Mouse (Mus musculus) myocyte (in vitro differentiated cells): ENCODE measurements at regions not wholly inside any gene's neighbourhood (a gene's known extent, or its start where the extent isn't known, plus 50 kb on each side); places are given as distances from the start of the nearest gene placed in this dataset.

Source experiments
- H3K27me3 ChIP-seq: one replicate; pipeline ENCODE4 v1.6.1; 2011; ENCODE audit not compliant: control insufficient read depth, insufficient read depth, insufficient read length
- H3K36me3 ChIP-seq: one replicate; pipeline ENCODE4 v1.6.1; 2011; ENCODE audit not compliant: control insufficient read depth, insufficient read depth
- H3K4me2 ChIP-seq: one replicate; pipeline ENCODE4 v1.6.1; 2011; ENCODE audit warnings: low read depth, control low read depth
- H3K4me3 ChIP-seq: one replicate; pipeline ENCODE4 v1.5.1; 2011; ENCODE audit warnings: mild to moderate bottlenecking, control low read depth, moderate library complexity
- H3K79me2 ChIP-seq: one replicate; pipeline ENCODE4 v1.6.1; 2011; ENCODE audit not compliant: control insufficient read depth, insufficient read depth
- H3ac ChIP-seq: one replicate; pipeline ENCODE4 v1.6.1; 2011; ENCODE audit not compliant: control insufficient read depth, insufficient read length
- CEBPB ChIP-seq: IDR thresholded peaks from 2 replicates; pipeline ENCODE4 v1.6.1; 2011; ENCODE audit warnings: mild to moderate bottlenecking, moderate library complexity; ENCODE audit not compliant: poor library complexity, insufficient read depth, severe bottlenecking
- E2F4 ChIP-seq: IDR thresholded peaks from one replicate; pipeline ENCODE4 v1.6.1; 2011; ENCODE audit warnings: mild to moderate bottlenecking, control low read depth, moderate library complexity; ENCODE audit not compliant: insufficient read depth
- MAX ChIP-seq: IDR thresholded peaks from one replicate; pipeline ENCODE4 v1.6.1; 2011; ENCODE audit warnings: low read depth, mild to moderate bottlenecking, control low read depth
- MYOD1 ChIP-seq, 3 experiments: IDR thresholded peaks; one replicate each; pipeline ENCODE4 v1.6.1; 2011; ENCODE audit warnings: control low read depth in 2 of 3, low read depth in 2 of 3, mild to moderate bottlenecking in 2 of 3, moderate library complexity in 1 of 3; ENCODE audit not compliant: insufficient read length in 2 of 3, control insufficient read depth in 1 of 3
- MYOG ChIP-seq, 3 experiments: IDR thresholded peaks; one replicate each; pipeline ENCODE4 v1.6.1; 2011; ENCODE audit warnings: control low read depth in 2 of 3, low read depth in 2 of 3, mild to moderate bottlenecking in 2 of 3; ENCODE audit not compliant: insufficient read length in 2 of 3, control insufficient read depth in 1 of 3, insufficient read depth in 1 of 3
- POLR2A ChIP-seq: IDR thresholded peaks from one replicate; pipeline ENCODE4 v1.6.1; 2011; ENCODE audit warnings: low read depth, mild to moderate bottlenecking, control low read depth, moderate library complexity; ENCODE audit not compliant: insufficient read length
- POLR2AphosphoS2 ChIP-seq: IDR thresholded peaks from one replicate; pipeline ENCODE4 v1.6.1; 2011; ENCODE audit warnings: low read depth, control low read depth; ENCODE audit not compliant: insufficient read length
- REST ChIP-seq: IDR thresholded peaks from one replicate; pipeline ENCODE4 v1.6.1; 2011; ENCODE audit warnings: mild to moderate bottlenecking, control low read depth, moderate library complexity; ENCODE audit not compliant: insufficient read depth, insufficient read length
- SRF ChIP-seq: IDR thresholded peaks from one replicate; pipeline ENCODE4 v1.6.1; 2011; ENCODE audit warnings: low read depth; ENCODE audit not compliant: control insufficient read depth, insufficient read length
- TCF12 ChIP-seq: IDR thresholded peaks from one replicate; pipeline ENCODE4 v1.6.1; 2011; ENCODE audit warnings: mild to moderate bottlenecking, control low read depth; ENCODE audit not compliant: poor library complexity, insufficient read depth, severe bottlenecking
- TCF3 ChIP-seq: IDR thresholded peaks from one replicate; pipeline ENCODE4 v1.6.1; 2011; ENCODE audit warnings: low read depth, control low read depth; ENCODE audit not compliant: insufficient read length
- USF1 ChIP-seq: IDR thresholded peaks from one replicate; pipeline ENCODE4 v1.6.1; 2011; ENCODE audit warnings: low read depth, mild to moderate bottlenecking, control low read depth, moderate library complexity

DNA sequence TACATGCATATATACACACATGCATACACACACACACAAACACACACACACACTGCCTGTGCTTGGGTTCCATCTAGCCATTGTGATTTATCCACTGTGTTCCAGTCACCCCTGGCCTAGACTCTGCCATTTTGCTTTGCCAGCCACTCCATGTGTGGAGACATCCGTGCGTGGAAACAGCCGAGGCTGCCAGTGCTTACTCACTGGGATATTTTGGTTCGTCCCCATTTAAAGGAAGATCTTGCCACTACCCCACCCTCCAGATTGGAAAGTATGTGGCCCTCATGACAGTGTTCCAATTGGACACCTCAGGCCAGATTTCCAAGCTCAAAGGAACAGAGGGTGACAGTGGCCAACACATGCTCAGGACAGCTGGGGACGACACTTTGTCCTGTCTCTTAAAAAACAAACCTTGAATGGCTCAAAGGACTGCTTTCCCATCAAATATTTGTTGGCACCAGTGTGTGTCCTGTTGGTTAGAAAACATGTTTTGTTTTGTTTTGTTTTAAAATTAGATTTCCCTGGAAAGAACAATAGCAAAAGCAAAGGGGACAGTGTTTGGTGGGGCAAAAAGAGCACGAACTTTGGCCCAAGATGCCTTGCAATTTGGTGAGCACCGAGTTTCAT lies 109.8 kb upstream of the Gli2 start:
- Histone ChIP-seq H3K4me3 (no peak overlapping the region), H3K36me3 (no peaks in the 10 kb centered on the region), H3ac (no peak overlapping the region), H3K4me2 (no peak overlapping the region), H3K79me2 (no peaks in the 10 kb centered on the region), H3K27me3 (no peaks in the 10 kb centered on the region)
- TF ChIP-seq POLR2A (no peak), USF1 (no peak), TCF3 (no peak), SRF (no peak), REST (no peak), E2F4 (no peak), MYOG (IDR thresholded peaks at IDR 0.05; ENCODE audit: control insufficient read depth in 1 of 3, insufficient read depth in 1 of 3, insufficient read length in 2 of 3, low read depth in 2 of 3) (no peak), TCF12 (no peak), MYOD1 (IDR thresholded peaks at IDR 0.05; ENCODE audit: control insufficient read depth in 1 of 3, insufficient read length in 2 of 3, low read depth in 2 of 3) (no peak), CEBPB (no peak)

DNA sequence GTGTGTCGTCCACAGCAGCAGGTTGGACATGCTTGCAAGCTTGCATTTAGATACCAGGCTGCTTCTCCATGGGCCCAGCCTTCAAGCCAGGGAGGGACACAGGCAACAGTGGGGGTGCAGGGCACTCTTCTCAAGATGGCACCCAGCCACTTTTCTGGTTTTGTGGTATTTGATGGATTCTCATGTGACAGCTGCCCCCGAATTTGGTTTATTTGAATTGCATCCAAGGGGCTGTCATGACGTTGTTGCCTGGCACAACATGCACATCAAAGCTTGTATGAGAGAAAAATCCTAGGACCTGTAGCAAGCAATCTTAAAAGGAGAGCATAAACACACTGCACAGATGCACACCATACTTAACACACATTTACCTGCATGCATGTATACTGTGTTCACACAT lies 108.3 kb upstream of the Gli2 start:
- Histone ChIP-seq H3K27me3 (no peaks in the 10 kb centered on the region), H3K36me3 (no peaks in the 10 kb centered on the region), H3K4me3 (no peak overlapping the region), H3ac (no peak overlapping the region), H3K79me2 (no peaks in the 10 kb centered on the region), H3K4me2 (no peak overlapping the region)
- no peak for TF ChIP-seq REST
- no peak for TF ChIP-seq E2F4
- TF ChIP-seq TCF3, result no peak
- no peak for TF ChIP-seq MYOG (IDR thresholded peaks at IDR 0.05; ENCODE audit: control insufficient read depth in 1 of 3, insufficient read depth in 1 of 3, insufficient read length in 2 of 3, low read depth in 2 of 3)
- TF ChIP-seq POLR2A, result no peak
- no peak for TF ChIP-seq TCF12
- TF ChIP-seq POLR2AphosphoS2, result no peak
- no peak for TF ChIP-seq MAX
- TF ChIP-seq CEBPB, result no peak
- no peak for TF ChIP-seq SRF
- no peak for TF ChIP-seq MYOD1 (IDR thresholded peaks at IDR 0.05; ENCODE audit: control insufficient read depth in 1 of 3, insufficient read length in 2 of 3, low read depth in 2 of 3)
- no peak for TF ChIP-seq USF1

DNA sequence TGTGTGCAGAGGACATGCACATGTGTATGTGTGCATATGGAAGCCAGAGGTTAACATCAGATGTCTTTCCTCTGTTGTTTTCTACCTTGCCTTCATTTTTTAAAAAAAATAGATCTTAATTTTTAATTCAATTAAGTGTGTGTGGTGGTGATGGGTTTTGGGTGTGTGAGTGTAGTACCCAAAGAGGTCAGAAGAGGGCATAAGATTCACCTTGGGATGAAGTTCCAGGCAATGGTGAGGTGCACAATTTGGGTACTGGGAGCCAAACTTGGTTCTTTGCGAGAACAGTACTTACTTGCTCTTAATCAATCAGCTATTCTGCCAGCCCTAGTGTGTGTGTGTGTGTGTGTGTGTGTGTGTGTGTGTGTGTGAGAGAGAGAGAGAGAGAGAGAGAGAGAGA lies 106.9 kb upstream of the Gli2 start:
- no peak overlapping the region for H3K4me2 ChIP-seq
- no peaks in the 10 kb centered on the region for H3K36me3 ChIP-seq
- H3K27me3 ChIP-seq, result no peaks in the 10 kb centered on the region
- H3K79me2 ChIP-seq, result no peaks in the 10 kb centered on the region
- no peak overlapping the region for H3ac ChIP-seq
- H3K4me3 ChIP-seq, result no peak overlapping the region
- TF ChIP-seq POLR2AphosphoS2 (no peak), MAX (no peak), E2F4 (no peak), TCF12 (no peak), MYOD1 (IDR thresholded peaks at IDR 0.05; ENCODE audit: control insufficient read depth in 1 of 3, insufficient read length in 2 of 3, low read depth in 2 of 3) (no peak), REST (no peak), USF1 (no peak), MYOG (IDR thresholded peaks at IDR 0.05; ENCODE audit: control insufficient read depth in 1 of 3, insufficient read depth in 1 of 3, insufficient read length in 2 of 3, low read depth in 2 of 3) (no peak)

DNA sequence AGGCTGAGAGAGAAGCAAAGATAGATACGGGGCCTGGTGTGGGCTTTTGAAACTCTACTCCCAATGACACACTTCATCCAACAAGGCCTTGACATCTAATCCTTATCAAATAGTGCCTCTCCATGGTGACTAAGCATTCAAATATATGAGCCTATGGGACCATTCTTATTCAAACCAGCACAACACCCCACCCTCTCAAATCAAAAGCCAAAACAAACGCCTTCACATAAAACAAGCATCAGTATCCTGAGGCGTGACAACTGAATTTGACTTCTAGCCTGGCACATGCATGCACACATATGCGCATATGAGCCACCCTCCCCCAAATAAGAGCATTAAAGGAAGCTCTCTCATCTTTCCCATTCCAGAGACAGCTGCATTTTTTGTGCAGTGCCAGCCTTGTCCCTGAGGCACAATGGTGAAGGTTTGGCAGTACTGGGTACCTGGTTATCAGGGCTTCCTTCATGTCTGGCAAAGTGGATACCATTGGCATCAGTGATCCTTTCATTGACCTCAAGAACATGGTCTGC lies 103.8 kb upstream of the Gli2 start:
- no peak for TF ChIP-seq CEBPB
- Histone ChIP-seq H3K79me2 (no peaks in the 10 kb centered on the region), H3K4me3 (no peak overlapping the region), H3K27me3 (no peaks in the 10 kb centered on the region), H3K36me3 (no peaks in the 10 kb centered on the region), H3K4me2 (no peak overlapping the region), H3ac (no peak overlapping the region)

DNA sequence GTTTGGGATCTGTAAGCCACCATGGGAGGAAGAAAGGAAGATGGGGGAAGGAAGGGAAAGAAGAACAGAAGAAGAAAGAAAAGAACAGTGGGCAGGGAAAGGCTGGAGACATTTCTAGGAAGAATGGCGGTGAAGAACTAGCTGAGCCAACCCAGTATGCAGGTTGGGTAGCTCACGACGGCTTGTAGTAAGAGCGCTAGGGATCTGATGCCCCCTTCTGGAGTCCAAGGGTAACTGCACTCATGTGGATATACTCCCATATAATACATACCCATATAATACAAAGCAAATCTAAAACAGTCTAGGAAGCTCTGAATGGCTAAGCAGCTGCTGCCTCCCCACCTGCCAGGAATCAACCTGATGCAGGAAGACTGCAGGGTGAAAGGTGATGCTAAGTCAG lies 100.2 kb upstream of the Gli2 start:
- H3K36me3 ChIP-seq, result no peaks in the 10 kb centered on the region
- no peak for TF ChIP-seq REST
- TF ChIP-seq POLR2A, result no peak
- no peak for TF ChIP-seq SRF
- TF ChIP-seq MYOG (IDR thresholded peaks at IDR 0.05; ENCODE audit: control insufficient read depth in 1 of 3, insufficient read depth in 1 of 3, insufficient read length in 2 of 3, low read depth in 2 of 3), result no peak
- TF ChIP-seq E2F4, result no peak

More for the DNA sequence above, 100.2 kb upstream of the Gli2 start:
- Histone ChIP-seq H3K79me2 (no peaks in the 10 kb centered on the region), H3ac (no peak overlapping the region), H3K4me2 (no peak overlapping the region), H3K4me3 (no peak overlapping the region), H3K27me3 (no peaks in the 10 kb centered on the region)
